Mouse (Mus musculus): ENCODE results near the gene Nop14.

GRCm38 (mm10) chr5:34654881-34655280, 5.1 kb downstream of the Nop14 start:
- no peak for TF ChIP-seq CTCF (IDR thresholded peaks at IDR 0.05; ENCODE audit: borderline replicate concordance, control insufficient read depth, extremely low read depth, insufficient read depth, low read length, poor library complexity)
- no peak for TF ChIP-seq POLR2A (IDR thresholded peaks at IDR 0.05; ENCODE audit: control insufficient read depth, extremely low read depth, insufficient read depth, low read length, poor library complexity)
